In the genomic region with DNA sequence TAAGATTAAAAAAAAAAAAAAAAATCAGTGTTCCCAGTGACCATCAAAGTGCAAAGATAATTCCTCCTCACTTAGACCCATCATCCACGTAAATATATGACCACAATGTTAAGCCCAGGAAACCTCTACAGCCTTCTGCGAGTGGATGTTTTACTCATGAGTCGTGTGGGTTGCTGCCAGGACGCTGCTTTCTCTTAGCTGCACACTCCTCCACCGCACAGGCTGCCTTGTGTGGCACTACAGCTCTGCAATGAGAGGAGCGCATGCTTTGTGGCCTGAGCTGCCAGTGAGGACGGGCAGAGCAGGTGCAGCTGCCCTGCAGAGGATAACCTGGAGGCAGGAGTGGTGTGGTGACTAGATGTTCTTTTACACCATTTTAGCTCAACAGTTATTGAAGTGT, we compare ENCODE assay signal across 21 mouse cellular contexts. TPM values are rescaled to one million over a fixed set of nuclear protein-coding genes. Genes with fewer than 3 reads are reported as not detected.
DNase-seq lines count a peak whose midpoint lies in the region; ATAC-seq and TF ChIP-seq lines count a peak whose summit lies in the region.
"Had no signal": no experiment of that assay in that cellular context is flagged by ENCODE, and none has a peak within 500 bp of the region (broad histone marks: within the 10 kb centered on the region; RNA-seq: fewer than 3 reads in every experiment).

No protein-coding gene starts in this region.

- no peak overlapping the region for H3K27ac ChIP-seq in cerebellum, adult 2 months (ENCODE audit: insufficient read depth, low read length)
- H3K27ac ChIP-seq: embryonic facial prominence, embryonic 10.5 days; embryonic facial prominence, embryonic 12.5 days; forebrain, embryonic 13.5 days; forebrain, embryonic 15.5 days had no signal

- CTCF ChIA-PET in Patski (lab: Charles Lee) = interaction anchor here (2.5 kb wide), 1 partner anchor 11 kb away, joined by 11 read pairs; no protein-coding TSS in a partner anchor

- H3K27me3 ChIP-seq in Patski = no peaks in the 10 kb centered on the region
- no peaks in the 10 kb centered on the region for H3K27me3 ChIP-seq in cerebellum, adult 2 months (ENCODE audit: control insufficient read depth, insufficient read depth, low read length)
- H3K27me3 ChIP-seq: embryonic facial prominence, embryonic 12.5 days; forebrain, embryonic 13.5 days; forebrain, embryonic 15.5 days had no signal

- H3K4me3 ChIP-seq in cerebellum, adult 2 months (replicated peaks; ENCODE audit: insufficient read depth, low read depth, low read length) = no peak overlapping the region
- H3K4me3 ChIP-seq: embryonic facial prominence, embryonic 10.5 days; embryonic facial prominence, embryonic 12.5 days; forebrain, embryonic 13.5 days; forebrain, embryonic 15.5 days had no signal

- ATAC-seq in frontal cortex, adult (ENCODE audit: low TSS enrichment) = peak; percentile 73
- ATAC-seq in Patski = peak; percentile 69
- ATAC-seq: CD4-positive, CD25-positive, alpha-beta regulatory T cell, adult 4 months; forebrain, embryonic 13.5 days; forebrain, embryonic 15.5 days; forebrain, postnatal 0 days had no signal

- no peak for DNase-seq in frontal cortex, postnatal 25 days (ENCODE audit: low spot score in 2 of 2)
- peak; percentile 43 for DNase-seq in Muller cell, postnatal 12 days (ENCODE audit: inconsistent ontology term)
- DNase-seq in Patski (ENCODE audit: low read depth, low spot score) = peak; percentile 37
- no peak for DNase-seq in right cerebral cortex, adult 2 months (ENCODE audit: low spot score in 2 of 2)
- no peak for DNase-seq in cerebellum, adult 2 months
- DNase-seq in thymus, postnatal 25 days = no peak
- DNase-seq: adrenal gland, adult 2 months; adrenal gland, postnatal 10 days; adrenal gland, postnatal 25 days; B cell, adult 2 months; cerebellum, adult 11-12 months; cerebellum, adult 8-10 months; cerebellum, adult 9-11 months; cerebellum, postnatal 25 days; forebrain, postnatal 0 days had no signal

- TF ChIP-seq CTCF in Patski (IDR thresholded peaks at IDR 0.05) = no peak
- TF ChIP-seq CTCF in cerebellum, adult 2 months (IDR thresholded peaks at IDR 0.05; ENCODE audit: borderline replicate concordance, insufficient read depth, low read depth, low read length) = no peak

- 86% methylated on average over 7 of the region's 7 CpGs for WGBS in cerebellum, adult 2 months

- POLR2A ChIA-PET in Patski (lab: Charles Lee) = no interaction called here

- TF ChIP-seq POLR2A in cerebellum, adult 2 months (IDR thresholded peaks at IDR 0.05; ENCODE audit: borderline replicate concordance, insufficient read depth, low read length) = no peak

- H3K4me1 ChIP-seq in cerebellum, adult 2 months (ENCODE audit: control insufficient read depth, insufficient read depth, low read length) = no peaks in the 10 kb centered on the region
- H3K4me1 ChIP-seq: forebrain, embryonic 13.5 days; forebrain, embryonic 15.5 days had no signal

- in situ Hi-C loops in Patski (cut with MboI; ENCODE audit: low pct_unique_long_range_greater_than_20kb) = no loop called here

RNA-seq across cellular contexts. Expression of gene St6galnac3, which starts 53.4 kb away (rescaled TPM):
- polyA plus RNA-seq in Patski (2021) = 12.2 TPM
- 11.9 and 14.6 TPM in 2 replicates for polyA plus RNA-seq in cerebellum, adult 2 months (2012; rRNA removed)

Comparison
In these comparisons a context has a peak if more than half of its experiments do, and no peak if none do; other contexts are left out.
1. DNase-seq: peak in Muller cell, postnatal 12 days (single experiment) and Patski (single experiment); none in frontal cortex, postnatal 25 days (0 of 2), right cerebral cortex, adult 2 months (0 of 2), cerebellum, adult 2 months (0 of 2) and thymus, postnatal 25 days (single experiment).